Mouse (Mus musculus): ENCODE measurements around the gene Skint10. TPM values are rescaled to one million over a fixed set of nuclear protein-coding genes. Genes with fewer than 3 reads are reported as not detected.

Skint10 gene
- total RNA-seq (2021): not detected

DNA sequence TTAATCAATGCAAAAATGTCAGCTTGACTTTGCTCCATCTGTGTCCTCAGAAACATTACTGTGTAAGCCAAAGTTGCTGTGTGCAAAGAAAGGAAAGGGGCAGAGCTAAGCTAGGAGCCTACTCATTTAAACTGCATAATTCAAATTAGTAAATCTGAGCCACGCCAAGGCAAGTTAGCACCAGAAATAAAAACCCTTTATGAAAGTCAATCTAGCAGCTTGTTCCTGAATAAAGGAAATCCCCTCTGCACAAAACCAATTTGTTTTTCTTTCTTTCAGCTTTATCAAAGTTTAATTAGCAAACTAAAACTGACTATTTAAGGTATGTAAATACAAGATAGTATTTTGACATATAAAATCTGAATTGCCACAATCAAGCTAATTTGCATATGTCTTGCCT, at the start of gene Skint10:
Skint10 (minus strand) TSS at position 101 of the 400 bp plus-strand sequence.
- intact Hi-C loops (cut with DNase I): no loop called here
- no peak for DNase-seq (ENCODE audit: low spot score)

GRCm38 (mm10) chr4:112790646-112791045, 16.0 kb upstream of the Skint10 start:
- intact Hi-C loops (cut with DNase I): no loop called here
- DNase-seq (ENCODE audit: low spot score): no peak

Other genes with a start within 250 kb of the Skint10 start
- not detected for gene Skint2, start 217.7 kb downstream of the Skint10 start, total RNA-seq (2021)

Measured in heart, postnatal 25 days (tissue).